Mouse (Mus musculus): Measurements from ENCODE around the gene Nprl2.

DNA sequence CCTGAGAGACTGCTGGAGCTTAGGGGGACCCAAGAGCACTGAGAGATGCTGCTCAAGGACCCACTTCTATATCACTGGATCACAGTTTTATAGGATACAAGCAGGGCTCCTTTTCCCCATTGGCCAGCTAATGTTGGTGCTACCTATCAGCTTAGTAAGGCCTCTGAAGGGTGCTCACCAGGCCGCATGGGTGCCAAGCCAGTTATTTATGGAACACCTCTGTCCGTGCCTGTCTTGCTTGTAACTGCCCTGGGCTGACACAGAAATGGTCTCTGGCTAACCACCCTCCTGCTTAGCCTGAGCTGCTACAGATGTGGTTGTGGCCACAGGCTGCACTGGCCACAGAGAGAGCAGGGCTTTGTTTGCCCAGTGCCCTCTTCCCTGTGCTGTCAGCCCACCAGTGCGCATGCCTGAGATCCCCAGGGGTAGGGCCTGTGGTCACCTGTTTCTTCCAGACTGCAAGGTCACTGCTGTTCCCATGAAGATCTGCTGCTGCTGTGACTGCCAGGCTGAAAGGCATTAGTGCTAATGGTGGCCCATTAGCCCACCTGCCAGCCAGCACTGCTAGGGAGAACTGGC is 41.2 kb upstream of the Nprl2 start:
- TF ChIP-seq POLR2A (IDR thresholded peaks at IDR 0.05; ENCODE audit: borderline replicate concordance, insufficient read depth, low read length) (no peak), CTCF (IDR thresholded peaks at IDR 0.05; ENCODE audit: borderline replicate concordance, insufficient read depth, low read depth, low read length) (no peak)

Data from cerebellum, adult 2 months (tissue).